Mouse (Mus musculus): Measurements from ENCODE around the gene Fbxo40. TPM values are rescaled to one million over a fixed set of nuclear protein-coding genes. Genes with fewer than 3 reads are reported as not detected.

The Fbxo40 gene
- total RNA-seq (2023) = 0.44 TPM

DNA sequence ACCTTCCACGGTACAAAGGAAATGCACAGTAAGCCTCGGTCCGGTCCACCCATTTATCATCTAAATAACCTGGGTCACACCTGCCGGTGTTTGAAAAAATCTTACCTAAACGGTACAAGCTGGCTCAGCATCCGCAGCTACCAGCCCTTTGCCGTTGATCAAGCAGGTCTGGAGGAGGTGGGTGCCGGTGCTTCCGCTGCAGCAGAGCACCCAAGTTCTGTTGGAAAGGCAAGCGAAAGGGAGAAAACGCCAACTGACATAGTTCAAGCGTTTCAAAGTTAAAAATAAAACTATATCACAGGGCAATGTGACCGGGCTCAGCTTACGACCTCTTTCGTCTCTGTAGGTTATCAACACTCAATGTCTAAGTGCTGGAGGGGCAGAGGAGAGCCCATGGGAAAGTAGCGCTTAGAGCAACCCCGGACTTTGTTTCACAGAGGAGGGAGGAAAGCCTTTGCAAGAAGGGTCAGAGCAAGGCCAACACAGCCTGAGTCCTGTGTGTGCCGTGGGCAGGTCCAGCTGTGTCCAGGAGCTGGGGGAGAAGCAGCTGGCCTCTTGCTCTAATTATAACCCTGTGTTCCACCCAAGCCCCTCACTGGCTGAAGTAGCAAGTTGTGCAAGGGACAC lies at the start of gene Fbxo40:
Gene Fbxo40 (minus strand): TSS at position 469 of the 627 bp plus-strand sequence.

DNA sequence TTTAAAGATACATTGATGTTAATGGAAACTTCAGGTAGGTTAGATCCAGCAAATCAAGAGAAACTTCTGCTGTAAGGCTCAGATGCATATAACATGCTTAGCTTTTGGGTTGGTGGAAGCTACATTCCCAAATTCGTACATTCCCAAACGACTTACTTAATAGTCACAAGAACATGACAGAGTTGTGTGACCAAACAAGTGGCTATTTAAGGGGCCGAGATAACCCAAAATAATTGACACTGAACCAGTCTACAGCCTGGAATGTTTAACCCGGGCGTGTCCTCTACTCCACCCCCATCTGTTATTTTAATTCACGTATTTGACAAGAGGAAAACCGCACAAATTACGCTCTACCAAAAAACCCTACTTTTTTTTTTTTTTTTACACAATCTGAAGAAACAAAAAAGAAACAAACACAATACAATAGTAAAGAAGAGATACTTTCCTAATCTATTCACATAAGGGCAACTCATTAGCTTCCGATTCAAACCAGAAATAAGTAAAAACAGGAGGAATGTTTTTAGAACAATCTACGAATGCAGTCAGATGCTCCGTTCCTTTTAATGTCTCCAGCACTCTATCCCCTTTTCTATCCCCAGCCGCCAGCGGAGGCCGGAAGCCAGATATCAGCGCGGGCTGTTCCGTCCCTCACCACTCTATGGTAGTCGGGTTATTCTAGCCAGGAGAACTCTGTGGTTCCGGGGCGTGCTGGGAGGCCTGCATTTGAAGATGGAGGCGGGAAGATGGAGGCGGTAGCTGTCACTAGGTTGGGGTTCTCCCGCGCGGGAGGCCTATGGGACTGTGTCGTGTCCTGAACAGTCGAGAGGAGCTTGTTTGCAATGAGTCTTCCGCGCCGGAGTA lies 21.0 kb upstream of the Fbxo40 start, which contains the start of gene Polq:
Gene Polq (plus strand): TSS at position 726 of the 861 bp plus-strand sequence.

GRCm38 (mm10) chr16:36934841-36935620 lies 55.2 kb downstream of the Fbxo40 start, which contains the start of gene Hcls1:
Gene Hcls1 (plus strand): TSS chr16:36934983.

Other genes starting within 250 kb of the Fbxo40 start
- gene Slc15a2, start 205.5 kb downstream of the Fbxo40 start, total RNA-seq (2023) = 32.4 TPM
- gene Iqcb1, start 162.1 kb downstream of the Fbxo40 start, total RNA-seq (2023) = 37.6 TPM
- gene Eaf2, start 115.5 kb downstream of the Fbxo40 start, total RNA-seq (2023) = 1.9 TPM
- gene Golgb1, start 115.3 kb downstream of the Fbxo40 start, total RNA-seq (2023) = 34.2 TPM
- 183 TPM for gene Hcls1, start 55.5 kb downstream of the Fbxo40 start, total RNA-seq (2023)
- 4.2 TPM for gene Polq, start 21.3 kb upstream of the Fbxo40 start, total RNA-seq (2023)

Measured in CD4-positive naive resting alpha-beta T cell, adult 57 days (primary cell).